Mouse (Mus musculus) midbrain, embryonic 12.5 days (tissue): ENCODE data around the gene Cdkal1. TPM values are rescaled to one million over a fixed set of nuclear protein-coding genes. Genes with fewer than 3 reads are reported as not detected.

Source experiments
- ATAC-seq: fragments of 200-750 bp; cut with Nextera tagmentation; 2 replicates; pipeline ENCODE4 v1.8.0; 2017; ENCODE audit warnings: low read depth, moderate TSS enrichment, moderate library complexity; ENCODE audit not compliant: low FRiP score
- H3K27ac ChIP-seq: fragments of 300-500 bp; sonication (generic); replicated peaks from 2 replicates; pipeline ENCODE4 v1.5.1; 2016; ENCODE audit warnings: mild to moderate bottlenecking
- H3K27me3 ChIP-seq: fragments of 300-500 bp; sonication (generic); 2 replicates; pipeline ENCODE4 v1.6.1; 2016; ENCODE audit warnings: mild to moderate bottlenecking
- H3K36me3 ChIP-seq: fragments of 300-500 bp; sonication (generic); 2 replicates; pipeline ENCODE4 v1.6.1; 2016
- H3K4me1 ChIP-seq: fragments of 300-500 bp; sonication (generic); 2 replicates; pipeline ENCODE4 v1.6.1; 2016
- H3K4me2 ChIP-seq: fragments of 300-500 bp; sonication (generic); replicated peaks from 2 replicates; pipeline ENCODE4 v1.6.1; 2016; ENCODE audit warnings: mild to moderate bottlenecking, moderate library complexity
- H3K4me3 ChIP-seq: fragments of 300-500 bp; sonication (generic); 2 replicates; pipeline ENCODE4 v1.5.1; 2016; ENCODE audit warnings: mild to moderate bottlenecking
- H3K9ac ChIP-seq: fragments of 300-500 bp; sonication (generic); replicated peaks from 2 replicates; pipeline ENCODE4 v1.6.1; 2016; ENCODE audit warnings: mild to moderate bottlenecking, moderate library complexity
- H3K9me3 ChIP-seq: fragments of 300-500 bp; sonication (generic); 2 replicates; pipeline ENCODE4 v1.6.1; 2016; ENCODE audit warnings: mild to moderate bottlenecking
- WGBS: fragments of 180-500 bp; shearing (Covaris S2); methylation state at CpG from one replicate; pipeline ENCODE4 v1.1.7; 2016; 5-methylcytosine and 5-hydroxymethylcytosine counted together
- polyA plus RNA-seq: library from polyadenylated mRNA; unstranded; fragments of >200 nt; fragmentation: Nextera tagmentation; extraction: Ambion mirVana; gene quantifications from 2 replicates; pipeline ENCODE4 v1.2.1, GENCODE M21; 2016

Cdkal1 gene
- polyA plus RNA-seq, 1 experiment from 2014 or later: 33.3 TPM

GRCm38 (mm10) chr13:29687872-29688271 lies 167.6 kb downstream of the Cdkal1 start:
- H3K9me3 ChIP-seq: no peaks in the 10 kb centered on the region
- no peak overlapping the region for H3K4me3 ChIP-seq
- H3K4me1 ChIP-seq: no peaks in the 10 kb centered on the region
- WGBS: 97% methylated on average over 7 of the region's 7 CpGs
- no peak for ATAC-seq
- no peaks in the 10 kb centered on the region for H3K27me3 ChIP-seq
- no peaks in the 10 kb centered on the region for H3K36me3 ChIP-seq
- no peak overlapping the region for H3K9ac ChIP-seq
- H3K27ac ChIP-seq: no peak overlapping the region
- H3K4me2 ChIP-seq: no peak overlapping the region

- Histone ChIP-seq H3K9ac (no peak overlapping the region), H3K4me3 (no peak overlapping the region), H3K36me3 (no peaks in the 10 kb centered on the region), H3K27ac (no peak overlapping the region), H3K4me1 (no peaks in the 10 kb centered on the region), H3K27me3 (no peaks in the 10 kb centered on the region), H3K9me3 (no peaks in the 10 kb centered on the region), H3K4me2 (no peak overlapping the region)
- WGBS: 89% methylated on average over 11 of the region's 11 CpGs
- no peak for ATAC-seq
Measured at GRCm38 (mm10) chr13:29679479-29680186, 175.8 kb downstream of the Cdkal1 start.

GRCm38 (mm10) chr13:29677559-29677958 lies 177.9 kb downstream of the Cdkal1 start:
- Histone ChIP-seq H3K27me3 (no peaks in the 10 kb centered on the region), H3K36me3 (no peaks in the 10 kb centered on the region), H3K4me3 (no peak overlapping the region), H3K4me2 (no peak overlapping the region), H3K4me1 (no peaks in the 10 kb centered on the region), H3K9me3 (no peaks in the 10 kb centered on the region), H3K27ac (no peak overlapping the region), H3K9ac (no peak overlapping the region)
- ATAC-seq: no peak
- 87% methylated on average over 4 of the region's 4 CpGs for WGBS

GRCm38 (mm10) chr13:29670626-29671025 lies 184.8 kb downstream of the Cdkal1 start:
- Histone ChIP-seq H3K27me3 (no peaks in the 10 kb centered on the region), H3K4me1 (0 out of 2 replicates have a peak, but pooled peaks cover 3% of the 10 kb centered on the region), H3K4me3 (no peak overlapping the region), H3K4me2 (no peak overlapping the region), H3K27ac (no peak overlapping the region), H3K9ac (no peak overlapping the region), H3K9me3 (no peaks in the 10 kb centered on the region), H3K36me3 (no peaks in the 10 kb centered on the region)
- WGBS: 84% methylated on average over 3 of the region's 3 CpGs
- ATAC-seq: no peak

- Histone ChIP-seq H3K9ac (no peak overlapping the region), H3K27ac (no peak overlapping the region), H3K4me3 (no peak overlapping the region), H3K4me1 (no peaks in the 10 kb centered on the region), H3K9me3 (no peaks in the 10 kb centered on the region), H3K4me2 (no peak overlapping the region), H3K27me3 (no peaks in the 10 kb centered on the region), H3K36me3 (no peaks in the 10 kb centered on the region)
- 85% methylated on average over 3 of the region's 3 CpGs for WGBS
- no peak for ATAC-seq
Measured at GRCm38 (mm10) chr13:29663908-29664307, 191.6 kb downstream of the Cdkal1 start.

- Histone ChIP-seq H3K27me3 (no peaks in the 10 kb centered on the region), H3K9me3 (no peaks in the 10 kb centered on the region), H3K27ac (no peak overlapping the region), H3K4me1 (no peaks in the 10 kb centered on the region), H3K9ac (no peak overlapping the region), H3K4me3 (no peak overlapping the region), H3K4me2 (no peak overlapping the region), H3K36me3 (no peaks in the 10 kb centered on the region)
- 83% methylated on average over 11 of the region's 11 CpGs for WGBS
- ATAC-seq: no peak
Measured at GRCm38 (mm10) chr13:29655841-29656365, 199.6 kb downstream of the Cdkal1 start.

- Histone ChIP-seq H3K27ac (no peak overlapping the region), H3K4me2 (no peak overlapping the region), H3K4me1 (no peaks in the 10 kb centered on the region), H3K27me3 (no peaks in the 10 kb centered on the region), H3K4me3 (no peak overlapping the region), H3K9me3 (no peaks in the 10 kb centered on the region), H3K36me3 (no peaks in the 10 kb centered on the region), H3K9ac (no peak overlapping the region)
- ATAC-seq: no peak
- WGBS: 89% methylated on average over 4 of the region's 4 CpGs
Measured at GRCm38 (mm10) chr13:29653407-29653806, 202.1 kb downstream of the Cdkal1 start.

GRCm38 (mm10) chr13:29652791-29653190 lies 202.7 kb downstream of the Cdkal1 start:
- Histone ChIP-seq H3K9me3 (no peaks in the 10 kb centered on the region), H3K4me2 (no peak overlapping the region), H3K27me3 (no peaks in the 10 kb centered on the region), H3K4me3 (no peak overlapping the region), H3K27ac (no peak overlapping the region), H3K9ac (no peak overlapping the region), H3K4me1 (no peaks in the 10 kb centered on the region), H3K36me3 (no peaks in the 10 kb centered on the region)
- 92% methylated on average over 6 of the region's 6 CpGs for WGBS
- ATAC-seq: no peak

- Histone ChIP-seq H3K4me1 (no peaks in the 10 kb centered on the region), H3K9ac (no peak overlapping the region)
Measured at GRCm38 (mm10) chr13:29650576-29651236, 204.8 kb downstream of the Cdkal1 start.

GRCm38 (mm10) chr13:29649593-29649992 lies 205.9 kb downstream of the Cdkal1 start:
- Histone ChIP-seq H3K4me3 (no peak overlapping the region), H3K27ac (no peak overlapping the region), H3K27me3 (no peaks in the 10 kb centered on the region), H3K4me2 (no peak overlapping the region), H3K9me3 (no peaks in the 10 kb centered on the region), H3K36me3 (no peaks in the 10 kb centered on the region), H3K9ac (no peak overlapping the region), H3K4me1 (no peaks in the 10 kb centered on the region)
- ATAC-seq: no peak
- 77% methylated on average over 2 of the region's 2 CpGs for WGBS

More at GRCm38 (mm10) chr13:29650576-29651236, 204.8 kb downstream of the Cdkal1 start:
- Histone ChIP-seq H3K9me3 (no peaks in the 10 kb centered on the region), H3K27me3 (no peaks in the 10 kb centered on the region), H3K4me3 (no peak overlapping the region), H3K27ac (no peak overlapping the region), H3K4me2 (no peak overlapping the region), H3K36me3 (no peaks in the 10 kb centered on the region)
- 90% methylated on average over 6 of the region's 6 CpGs for WGBS
- ATAC-seq: no peak

- no peak for ATAC-seq
- no peaks in the 10 kb centered on the region for H3K9me3 ChIP-seq
- no peak overlapping the region for H3K9ac ChIP-seq
- H3K36me3 ChIP-seq: no peaks in the 10 kb centered on the region
- 83% methylated on average over 2 of the region's 2 CpGs for WGBS
- no peak overlapping the region for H3K27ac ChIP-seq
- no peak overlapping the region for H3K4me3 ChIP-seq
- no peaks in the 10 kb centered on the region for H3K4me1 ChIP-seq
- no peaks in the 10 kb centered on the region for H3K27me3 ChIP-seq
- H3K4me2 ChIP-seq: no peak overlapping the region
Measured at GRCm38 (mm10) chr13:29642226-29642625, 213.2 kb downstream of the Cdkal1 start.

- H3K4me1 ChIP-seq: no peaks in the 10 kb centered on the region
Measured at GRCm38 (mm10) chr13:29641200-29641599, 214.3 kb downstream of the Cdkal1 start.

More at GRCm38 (mm10) chr13:29641200-29641599, 214.3 kb downstream of the Cdkal1 start:
- Histone ChIP-seq H3K4me3 (no peak overlapping the region), H3K9me3 (no peaks in the 10 kb centered on the region), H3K36me3 (no peaks in the 10 kb centered on the region), H3K27ac (no peak overlapping the region), H3K4me2 (no peak overlapping the region), H3K27me3 (no peaks in the 10 kb centered on the region), H3K9ac (no peak overlapping the region)
- no peak for ATAC-seq
- WGBS: 75% methylated on average over 5 of the region's 5 CpGs
